Mouse (Mus musculus) olfactory bulb, adult 2 months (tissue): ENCODE measurements around the gene Adgrf3.

Source experiments
- CTCF ChIP-seq: fragments of 200-500 bp; IDR thresholded peaks from 2 replicates; pipeline ENCODE4 v1.5.1; 2012; ENCODE audit warnings: low read depth, mild to moderate bottlenecking, low read length, moderate library complexity; ENCODE audit not compliant: insufficient read depth
- POLR2A ChIP-seq: fragments of 200-500 bp; IDR thresholded peaks from 2 replicates; pipeline ENCODE4 v1.6.1; 2012; ENCODE audit warnings: mild to moderate bottlenecking, low read depth, low read length, moderate library complexity; ENCODE audit not compliant: insufficient read depth

DNA sequence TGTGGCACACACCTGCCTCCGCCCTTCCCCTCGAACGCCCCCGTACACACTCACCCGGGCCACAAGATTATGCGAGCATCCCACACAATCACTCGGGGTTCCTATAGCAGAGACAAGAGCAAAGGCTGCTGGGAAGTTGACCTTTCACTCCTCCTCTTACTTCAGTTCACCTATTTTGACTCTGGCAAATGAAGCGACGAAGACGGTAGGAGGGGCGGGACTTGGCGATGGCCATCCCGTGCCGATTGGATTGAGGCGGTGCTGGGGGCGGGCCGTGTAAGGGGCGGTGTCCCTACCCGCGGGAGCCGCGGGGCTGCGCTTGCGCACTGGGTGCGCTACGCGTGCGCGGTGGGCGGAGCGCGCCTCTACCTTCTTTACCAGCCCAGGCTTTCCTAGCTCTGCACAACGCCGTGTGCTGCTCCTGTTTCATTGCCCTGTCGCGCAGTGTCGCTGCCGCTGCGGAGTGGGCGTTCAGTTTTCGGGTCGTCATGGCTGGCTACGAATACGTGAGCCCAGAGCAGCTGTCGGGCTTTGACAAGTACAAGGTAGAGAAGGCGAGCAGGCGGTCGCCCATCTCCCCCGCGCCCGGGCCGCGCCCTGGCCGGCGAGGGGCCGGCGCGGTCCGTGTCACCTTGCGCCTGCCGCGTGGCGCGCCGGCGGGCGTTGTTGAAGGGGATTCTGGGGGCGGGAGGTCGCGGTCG is 26.9 kb upstream of the Adgrf3 start, which contains the start of gene Selenoi:
- TF ChIP-seq POLR2A (peak; percentile 68; the same call in 1 of the 2 replicates), CTCF (no peak)
